Mouse (Mus musculus) embryonic facial prominence, embryonic 12.5 days (tissue): ENCODE data around the gene Sestd1. TPM values are rescaled to one million over a fixed set of nuclear protein-coding genes. Genes with fewer than 3 reads are reported as not detected.

Experiments used
- ATAC-seq: fragments of 200-750 bp; cut with Nextera tagmentation; 2 replicates; pipeline ENCODE4 v1.8.0; 2017; ENCODE audit not compliant: insufficient number of reproducible peaks, insufficient read depth, low FRiP score, low TSS enrichment
- H3K27ac ChIP-seq: fragments of 300-500 bp; sonication (generic); 2 replicates; pipeline ENCODE4 v1.5.1; 2016; ENCODE audit warnings: mild to moderate bottlenecking
- H3K27me3 ChIP-seq: fragments of 300-500 bp; sonication (generic); 2 replicates; pipeline ENCODE4 v1.6.1; 2016; ENCODE audit warnings: mild to moderate bottlenecking, moderate library complexity
- H3K36me3 ChIP-seq: fragments of 300-500 bp; sonication (generic); 2 replicates; pipeline ENCODE4 v1.6.1; 2016; ENCODE audit warnings: mild to moderate bottlenecking
- H3K4me1 ChIP-seq: fragments of 300-500 bp; sonication (generic); 2 replicates; pipeline ENCODE4 v1.6.1; 2016
- H3K4me2 ChIP-seq: fragments of 300-500 bp; sonication (generic); replicated peaks from 2 replicates; pipeline ENCODE4 v1.6.1; 2016; ENCODE audit warnings: mild to moderate bottlenecking, moderate library complexity
- H3K4me3 ChIP-seq: fragments of 300-500 bp; sonication (generic); 2 replicates; pipeline ENCODE4 v1.5.1; 2016; ENCODE audit warnings: mild to moderate bottlenecking
- H3K9ac ChIP-seq: fragments of 300-500 bp; sonication (generic); 2 replicates; pipeline ENCODE4 v1.6.1; 2016; ENCODE audit warnings: mild to moderate bottlenecking, moderate library complexity
- H3K9me3 ChIP-seq: fragments of 300-500 bp; sonication (generic); 2 replicates; pipeline ENCODE4 v1.6.1; 2016; ENCODE audit warnings: mild to moderate bottlenecking, moderate library complexity
- WGBS: fragments of 180-500 bp; shearing (Covaris S2); methylation state at CpG from one replicate; pipeline ENCODE4 v1.1.7; 2016; 5-methylcytosine and 5-hydroxymethylcytosine counted together
- polyA plus RNA-seq: library from polyadenylated mRNA; unstranded; fragments of >200 nt; fragmentation: Nextera tagmentation; extraction: Ambion mirVana; gene quantifications from 2 replicates; pipeline ENCODE4 v1.2.1, GENCODE M21; 2016

Sestd1 gene
- polyA plus RNA-seq, 1 experiment from 2014 or later: 23.8 TPM

GRCm38 (mm10) chr2:77268612-77269239 is 11.7 kb downstream of the Sestd1 start:
- no peak for ATAC-seq
- H3K9ac ChIP-seq: no peak overlapping the region

DNA sequence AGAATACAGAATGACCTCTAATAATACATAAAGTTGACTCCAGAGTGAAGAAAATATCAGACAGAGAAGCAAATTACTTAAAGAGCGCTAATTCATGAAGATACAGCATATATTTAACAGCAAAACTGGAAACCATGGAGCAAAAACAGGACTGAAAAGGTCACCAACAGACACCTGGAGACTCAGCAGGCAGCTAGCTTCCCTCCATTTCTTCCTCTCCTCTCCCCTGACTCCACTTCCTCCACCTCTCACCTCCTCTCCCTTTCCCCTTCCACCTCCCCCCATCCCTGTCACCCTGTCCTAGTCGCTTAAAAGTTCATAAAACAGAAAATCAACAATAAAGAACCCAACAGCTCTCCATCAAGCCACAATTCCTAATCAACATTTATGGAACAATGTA is 13.5 kb downstream of the Sestd1 start:
- H3K9ac ChIP-seq: no peak overlapping the region
- WGBS: 87% methylated on average over 2 of the region's 2 CpGs
- H3K9me3 ChIP-seq: no peaks in the 10 kb centered on the region
- no peaks in the 10 kb centered on the region for H3K36me3 ChIP-seq
- no peak overlapping the region for H3K27ac ChIP-seq
- peaks cover 26% of the 10 kb centered on the region for H3K4me1 ChIP-seq
- ATAC-seq: no peak
- H3K27me3 ChIP-seq: no peaks in the 10 kb centered on the region
- no peak overlapping the region for H3K4me2 ChIP-seq
- H3K4me3 ChIP-seq: no peak overlapping the region

More at GRCm38 (mm10) chr2:77268612-77269239, 11.7 kb downstream of the Sestd1 start:
- Histone ChIP-seq H3K4me3 (no peak overlapping the region), H3K36me3 (no peaks in the 10 kb centered on the region), H3K27ac (no peak overlapping the region), H3K4me1 (peaks cover 26% of the 10 kb centered on the region), H3K9me3 (no peaks in the 10 kb centered on the region), H3K4me2 (no peak overlapping the region), H3K27me3 (no peaks in the 10 kb centered on the region)
- 70% methylated on average over 5 of the region's 5 CpGs for WGBS

- no peaks in the 10 kb centered on the region for H3K36me3 ChIP-seq
- peaks cover 26% of the 10 kb centered on the region for H3K4me1 ChIP-seq
- no peak overlapping the region for H3K4me3 ChIP-seq
- no peak for ATAC-seq
- H3K4me2 ChIP-seq: no peak overlapping the region
- no peaks in the 10 kb centered on the region for H3K9me3 ChIP-seq
- H3K27ac ChIP-seq: no peak overlapping the region
- H3K9ac ChIP-seq: no peak overlapping the region
- 80% methylated on average over 3 of the region's 3 CpGs for WGBS
- no peaks in the 10 kb centered on the region for H3K27me3 ChIP-seq
These were observed 14.4 kb downstream of the Sestd1 start for GRCm38 (mm10) chr2:77266011-77266410.

GRCm38 (mm10) chr2:77265301-77265700 is 15.1 kb downstream of the Sestd1 start:
- Histone ChIP-seq H3K4me1 (peaks cover 26% of the 10 kb centered on the region), H3K9me3 (no peaks in the 10 kb centered on the region), H3K4me2 (no peak overlapping the region), H3K27ac (no peak overlapping the region), H3K4me3 (no peak overlapping the region), H3K27me3 (no peaks in the 10 kb centered on the region), H3K36me3 (no peaks in the 10 kb centered on the region), H3K9ac (no peak overlapping the region)
- WGBS: 65% methylated on average over 7 of the region's 7 CpGs
- no peak for ATAC-seq

DNA sequence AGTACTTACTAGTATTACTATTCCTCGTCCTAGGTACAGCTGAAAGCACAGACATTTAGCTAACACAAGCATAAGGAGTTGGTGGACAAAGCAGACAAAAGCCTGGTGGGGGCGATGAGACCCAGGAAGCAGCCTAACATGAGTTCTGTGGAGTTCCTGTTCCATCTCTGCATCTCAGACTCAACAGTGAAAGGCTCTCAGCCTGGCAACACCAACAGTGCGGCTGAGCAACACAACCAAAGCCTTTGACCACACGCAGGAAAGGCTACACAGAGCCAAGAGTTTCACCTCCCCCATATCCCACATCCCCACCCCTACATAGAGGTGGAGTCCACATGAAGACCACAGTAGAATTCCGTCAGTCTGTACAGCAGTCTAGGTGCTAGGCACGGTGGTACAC is 15.8 kb downstream of the Sestd1 start:
- Histone ChIP-seq H3K36me3 (no peaks in the 10 kb centered on the region), H3K4me1 (peaks cover 26% of the 10 kb centered on the region), H3K27me3 (no peaks in the 10 kb centered on the region), H3K9ac (no peak overlapping the region), H3K27ac (no peak overlapping the region), H3K4me2 (no peak overlapping the region), H3K9me3 (no peaks in the 10 kb centered on the region), H3K4me3 (no peak overlapping the region)
- ATAC-seq: no peak
- 84% methylated on average over 6 of the region's 6 CpGs for WGBS

DNA sequence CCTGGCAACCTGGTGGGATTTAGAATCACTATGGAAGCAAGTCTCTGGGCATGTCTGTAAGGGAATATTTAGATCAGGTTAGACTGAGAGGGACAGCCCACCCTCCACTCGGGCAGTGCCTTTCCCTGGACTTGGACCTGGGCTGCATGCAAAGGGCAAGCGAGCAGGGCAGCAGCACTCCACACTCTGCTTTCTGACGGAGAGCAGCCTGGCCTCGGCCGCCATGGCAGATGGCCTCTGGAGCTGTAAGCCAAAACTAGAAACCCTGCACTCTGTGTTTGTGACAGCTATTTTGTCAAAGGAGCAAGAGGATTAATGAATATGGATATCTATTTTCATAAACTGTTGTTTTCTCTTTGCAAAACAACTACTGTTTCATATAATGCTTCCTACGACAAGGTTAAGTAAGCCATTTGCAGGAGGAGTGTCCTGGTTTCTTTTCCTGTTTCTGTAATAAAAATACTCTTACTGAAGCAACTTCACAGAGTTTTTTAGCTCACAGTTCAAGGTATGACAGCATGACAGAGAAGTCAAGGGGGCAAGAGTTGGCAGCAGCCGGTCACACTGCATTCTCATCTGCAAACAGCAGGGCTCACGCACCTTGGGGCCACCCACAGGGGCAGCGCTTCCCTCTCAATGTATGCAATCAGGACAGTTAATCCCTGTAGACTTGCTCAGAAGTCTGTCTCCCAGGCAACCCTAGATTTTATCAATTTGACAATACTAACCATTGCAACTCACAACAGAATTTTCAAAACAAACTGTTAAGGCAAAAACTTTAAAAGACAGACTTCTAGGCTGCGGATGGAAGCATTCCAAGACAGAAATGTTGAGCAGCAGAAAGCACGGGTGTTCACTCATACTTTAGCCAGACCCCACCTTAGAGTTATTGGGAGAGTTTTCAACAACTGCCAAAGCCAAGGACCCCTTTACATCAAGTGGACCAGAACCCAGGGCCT is 16.6 kb downstream of the Sestd1 start:
- Histone ChIP-seq H3K4me2 (no peak overlapping the region), H3K9me3 (no peaks in the 10 kb centered on the region), H3K36me3 (no peaks in the 10 kb centered on the region), H3K27ac (no peak overlapping the region), H3K9ac (no peak overlapping the region), H3K4me3 (no peak overlapping the region), H3K27me3 (no peaks in the 10 kb centered on the region), H3K4me1 (peaks cover 18% of the 10 kb centered on the region)
- ATAC-seq: no peak
- 56% methylated on average over 11 of the region's 11 CpGs for WGBS

GRCm38 (mm10) chr2:77260134-77260533 is 20.3 kb downstream of the Sestd1 start:
- no peak for ATAC-seq
- no peak overlapping the region for H3K4me2 ChIP-seq

GRCm38 (mm10) chr2:77253227-77253626 is 27.2 kb downstream of the Sestd1 start:
- H3K4me3 ChIP-seq: no peak overlapping the region
- no peaks in the 10 kb centered on the region for H3K27me3 ChIP-seq
- peaks cover 7% of the 10 kb centered on the region for H3K4me1 ChIP-seq
- no peak overlapping the region for H3K27ac ChIP-seq
- H3K4me2 ChIP-seq: no peak overlapping the region
- no peaks in the 10 kb centered on the region for H3K36me3 ChIP-seq
- H3K9ac ChIP-seq: no peak overlapping the region
- ATAC-seq: no peak
- no peaks in the 10 kb centered on the region for H3K9me3 ChIP-seq
- 91% methylated on average over 6 of the region's 6 CpGs for WGBS

More at GRCm38 (mm10) chr2:77260134-77260533, 20.3 kb downstream of the Sestd1 start:
- WGBS: 89% methylated on average over 4 of the region's 4 CpGs
- no peaks in the 10 kb centered on the region for H3K9me3 ChIP-seq
- H3K9ac ChIP-seq: no peak overlapping the region
- no peak overlapping the region for H3K4me3 ChIP-seq
- no peaks in the 10 kb centered on the region for H3K36me3 ChIP-seq
- H3K27me3 ChIP-seq: no peaks in the 10 kb centered on the region
- no peak overlapping the region for H3K27ac ChIP-seq
- H3K4me1 ChIP-seq: peaks cover 16% of the 10 kb centered on the region

- no peak overlapping the region for H3K4me2 ChIP-seq
- H3K9me3 ChIP-seq: no peaks in the 10 kb centered on the region
- no peak overlapping the region for H3K4me3 ChIP-seq
- no peaks in the 10 kb centered on the region for H3K36me3 ChIP-seq
- H3K9ac ChIP-seq: no peak overlapping the region
- ATAC-seq: no peak
- 93% methylated on average over 6 of the region's 6 CpGs for WGBS
- H3K4me1 ChIP-seq: peaks cover 7% of the 10 kb centered on the region
- no peak overlapping the region for H3K27ac ChIP-seq
- H3K27me3 ChIP-seq: no peaks in the 10 kb centered on the region
These were observed 28.7 kb downstream of the Sestd1 start for GRCm38 (mm10) chr2:77251736-77252135.

- Histone ChIP-seq H3K4me1 (peaks cover 12% of the 10 kb centered on the region), H3K27ac (no peak overlapping the region), H3K9me3 (no peaks in the 10 kb centered on the region), H3K9ac (no peak overlapping the region), H3K4me3 (no peak overlapping the region), H3K4me2 (no peak overlapping the region), H3K27me3 (no peaks in the 10 kb centered on the region), H3K36me3 (0 out of 2 replicates have a peak, but pooled peaks cover under 1% of the 10 kb centered on the region)
- ATAC-seq: no peak
- WGBS: 28% methylated on average over 8 of the region's 8 CpGs
These were observed 30.4 kb downstream of the Sestd1 start for GRCm38 (mm10) chr2:77249771-77250681.

DNA sequence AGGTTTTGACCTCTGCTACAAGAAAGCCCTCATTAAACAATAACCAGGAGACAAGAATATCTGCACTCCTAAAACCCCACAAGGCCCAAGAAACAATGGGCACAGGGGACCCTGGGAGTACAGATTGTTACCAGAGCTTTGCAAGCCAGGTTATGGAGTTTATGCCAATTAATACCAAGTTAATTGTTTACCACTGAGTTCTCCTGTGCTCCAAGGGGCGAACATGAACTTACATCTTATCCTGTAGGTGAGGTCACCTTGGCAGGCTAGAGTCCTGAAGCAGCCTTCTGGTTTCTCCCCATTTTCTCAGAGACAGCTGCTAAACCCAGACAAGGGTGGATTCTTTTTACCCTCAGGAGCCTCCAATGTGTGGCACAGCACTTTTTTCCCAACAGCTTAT is 32.0 kb downstream of the Sestd1 start:
- WGBS: 74% methylated on average over 1 of the region's 1 CpGs
- H3K9ac ChIP-seq: no peak overlapping the region

More for the DNA sequence above, 32.0 kb downstream of the Sestd1 start:
- H3K36me3 ChIP-seq: peaks cover 12% of the 10 kb centered on the region
- no peak for ATAC-seq
- H3K4me1 ChIP-seq: peaks cover 12% of the 10 kb centered on the region
- H3K27ac ChIP-seq: no peak overlapping the region
- no peaks in the 10 kb centered on the region for H3K9me3 ChIP-seq
- H3K4me3 ChIP-seq: no peak overlapping the region
- no peak overlapping the region for H3K4me2 ChIP-seq
- H3K27me3 ChIP-seq: no peaks in the 10 kb centered on the region
